Mouse (Mus musculus): ENCODE results near the gene Mcf2l. TPM values are rescaled to one million over a fixed set of nuclear protein-coding genes. Genes with fewer than 3 reads are reported as not detected.

The Mcf2l gene
- polyA plus RNA-seq, 1 experiment from 2014 or later: 80.3 TPM

GRCm38 (mm10) chr8:12987571-12987970 is 114.0 kb downstream of the Mcf2l start:
- no peak for ATAC-seq
- Histone ChIP-seq H3K9ac (no peak overlapping the region), H3K4me2 (no peak overlapping the region), H3K27ac (no peak overlapping the region), H3K27me3 (no peaks in the 10 kb centered on the region), H3K4me1 (no peaks in the 10 kb centered on the region), H3K36me3 (ENCODE audit: poor library complexity, severe bottlenecking) (peaks cover 69% of the 10 kb centered on the region), H3K4me3 (no peak overlapping the region), H3K9me3 (replicated peaks) (no peaks in the 10 kb centered on the region)
- WGBS: 86% methylated on average over 8 of the region's 8 CpGs

DNA sequence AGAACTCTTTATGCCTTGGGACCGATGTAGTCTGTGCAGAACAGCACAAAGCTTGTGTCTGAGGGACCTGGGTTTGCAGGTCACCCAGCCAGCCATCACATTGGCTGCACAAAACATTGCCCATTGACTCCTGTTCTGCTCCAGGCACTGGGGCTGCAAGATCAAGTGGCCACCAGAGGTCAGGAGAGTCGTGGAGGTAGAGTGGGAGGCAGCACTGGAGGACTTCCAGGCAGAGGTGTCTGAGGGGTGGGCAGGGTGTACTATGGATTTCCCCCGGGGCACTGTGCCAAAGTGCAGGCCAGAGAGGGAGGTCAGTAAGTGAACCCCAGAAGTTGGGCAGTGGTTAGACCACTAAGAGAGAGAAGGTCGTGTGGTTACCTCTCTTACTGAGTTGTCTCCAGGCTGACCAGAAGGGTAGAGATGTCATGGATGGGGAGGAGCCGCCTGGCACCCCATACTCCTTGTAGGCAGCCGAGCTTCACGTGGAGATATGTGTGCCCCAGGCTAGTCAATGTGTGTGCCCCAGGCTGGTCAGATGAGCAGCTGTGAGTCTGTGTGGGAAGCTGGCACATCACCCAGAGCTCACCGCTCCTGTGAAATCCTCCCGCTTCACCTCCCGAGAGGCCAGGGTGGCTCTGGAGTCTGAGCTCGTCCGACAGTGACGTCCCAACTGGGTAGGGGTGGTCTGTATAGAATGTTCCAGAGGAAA is 115.3 kb downstream of the Mcf2l start:
- Histone ChIP-seq H3K27ac (no peak overlapping the region), H3K4me1 (no peaks in the 10 kb centered on the region), H3K9ac (no peak overlapping the region), H3K9me3 (replicated peaks) (no peaks in the 10 kb centered on the region), H3K4me2 (no peak overlapping the region), H3K36me3 (ENCODE audit: poor library complexity, severe bottlenecking) (peaks cover 64% of the 10 kb centered on the region), H3K27me3 (no peaks in the 10 kb centered on the region), H3K4me3 (no peak overlapping the region)
- no peak for ATAC-seq
- 86% methylated on average over 13 of the region's 13 CpGs for WGBS

DNA sequence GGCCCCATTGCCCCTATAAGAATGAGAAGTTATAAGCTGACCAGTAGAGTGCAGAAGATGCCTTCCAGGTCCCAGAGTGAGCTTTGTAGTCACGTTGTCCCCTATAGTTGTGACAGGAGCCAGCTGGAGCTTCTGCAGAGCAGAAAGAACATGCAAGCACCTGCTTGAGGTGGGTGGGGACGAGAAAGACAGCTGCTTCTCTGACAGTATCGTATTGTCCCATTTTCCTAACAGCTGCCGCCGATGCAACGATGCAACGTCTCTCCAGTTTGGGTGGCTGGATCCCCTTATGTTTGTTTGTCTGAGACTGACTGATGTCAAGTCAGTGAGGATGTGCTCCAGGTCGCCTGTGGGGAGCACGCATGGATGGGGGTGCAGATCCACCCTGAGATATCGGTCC is 117.8 kb downstream of the Mcf2l start:
- H3K9me3 ChIP-seq (replicated peaks): no peaks in the 10 kb centered on the region
- peaks cover 64% of the 10 kb centered on the region for H3K36me3 ChIP-seq (ENCODE audit: poor library complexity, severe bottlenecking)
- H3K4me1 ChIP-seq: peaks cover 4% of the 10 kb centered on the region; the same call in 1 of the 2 replicates
- H3K4me3 ChIP-seq: no peak overlapping the region
- WGBS: 90% methylated on average over 10 of the region's 10 CpGs
- no peak for ATAC-seq
- no peak overlapping the region for H3K27ac ChIP-seq
- no peaks in the 10 kb centered on the region for H3K27me3 ChIP-seq
- no peak overlapping the region for H3K4me2 ChIP-seq
- no peak overlapping the region for H3K9ac ChIP-seq

DNA sequence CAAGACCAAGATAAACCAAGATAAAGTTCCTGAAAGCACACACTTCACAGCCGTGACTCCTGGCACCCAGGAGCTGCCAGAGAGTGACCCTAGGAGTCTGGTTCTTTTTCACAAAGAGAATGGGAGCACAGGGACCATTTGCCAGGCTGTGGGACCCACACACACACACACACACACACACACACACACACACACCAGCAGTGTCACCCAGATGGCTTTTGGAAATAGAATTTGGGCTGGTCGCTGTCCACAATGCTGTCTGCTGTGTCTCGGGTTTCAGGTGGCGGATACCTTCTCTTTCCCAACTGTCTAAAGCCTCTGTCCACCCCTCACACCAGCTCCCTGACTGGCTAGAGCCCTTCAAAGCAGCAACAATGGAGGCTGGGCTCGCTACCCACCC is 120.9 kb downstream of the Mcf2l start:
- Histone ChIP-seq H3K4me1 (peaks cover 4% of the 10 kb centered on the region; the same call in 1 of the 2 replicates), H3K9ac (no peak overlapping the region), H3K27me3 (no peaks in the 10 kb centered on the region), H3K4me2 (no peak overlapping the region), H3K27ac (no peak overlapping the region), H3K36me3 (ENCODE audit: poor library complexity, severe bottlenecking) (peaks cover 74% of the 10 kb centered on the region), H3K9me3 (replicated peaks) (no peaks in the 10 kb centered on the region), H3K4me3 (no peak overlapping the region)
- ATAC-seq: no peak
- 85% methylated on average over 5 of the region's 5 CpGs for WGBS

- Histone ChIP-seq H3K27ac (no peak overlapping the region), H3K4me2 (no peak overlapping the region), H3K9me3 (replicated peaks) (no peaks in the 10 kb centered on the region), H3K4me1 (peaks cover 4% of the 10 kb centered on the region; the same call in 1 of the 2 replicates), H3K9ac (no peak overlapping the region), H3K4me3 (no peak overlapping the region), H3K27me3 (no peaks in the 10 kb centered on the region), H3K36me3 (ENCODE audit: poor library complexity, severe bottlenecking) (peaks cover 77% of the 10 kb centered on the region)
- WGBS: 66% methylated on average over 5 of the region's 5 CpGs
- ATAC-seq: no peak
These were observed 121.9 kb downstream of the Mcf2l start for GRCm38 (mm10) chr8:12995481-12995880.

GRCm38 (mm10) chr8:12996831-12997275 is 123.2 kb downstream of the Mcf2l start:
- Histone ChIP-seq H3K36me3 (ENCODE audit: poor library complexity, severe bottlenecking) (peaks cover 79% of the 10 kb centered on the region), H3K4me2 (no peak overlapping the region), H3K27me3 (no peaks in the 10 kb centered on the region), H3K27ac (no peak overlapping the region), H3K9me3 (replicated peaks) (no peaks in the 10 kb centered on the region), H3K4me1 (peaks cover 4% of the 10 kb centered on the region; the same call in 1 of the 2 replicates), H3K4me3 (no peak overlapping the region), H3K9ac (no peak overlapping the region)
- WGBS: 81% methylated on average over 8 of the region's 8 CpGs
- no peak for ATAC-seq

DNA sequence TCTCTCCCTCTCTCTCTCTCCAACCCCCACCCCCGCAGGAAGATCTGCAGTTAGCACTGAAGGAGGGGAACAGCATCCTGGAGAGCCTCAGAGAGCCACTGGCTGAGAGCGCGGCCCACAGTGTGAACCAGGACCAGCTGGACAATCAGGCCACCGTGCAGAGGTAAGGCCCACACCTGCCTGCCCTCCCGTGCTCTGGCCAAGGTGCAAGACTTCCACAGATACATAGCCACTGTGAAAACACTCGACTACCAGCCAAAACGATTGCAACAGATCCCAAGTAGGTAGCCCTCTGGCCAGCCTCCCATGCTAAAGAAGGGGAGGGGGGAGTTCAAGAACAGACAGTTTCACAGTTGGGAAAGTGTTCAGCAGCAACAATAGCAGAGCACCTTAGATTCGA is 124.7 kb downstream of the Mcf2l start:
- H3K4me1 ChIP-seq: peaks cover 4% of the 10 kb centered on the region; the same call in 1 of the 2 replicates
- no peak for ATAC-seq
- H3K27ac ChIP-seq: no peak overlapping the region
- H3K4me3 ChIP-seq: no peak overlapping the region
- 89% methylated on average over 8 of the region's 8 CpGs for WGBS
- H3K36me3 ChIP-seq (ENCODE audit: poor library complexity, severe bottlenecking): peaks cover 93% of the 10 kb centered on the region
- H3K4me2 ChIP-seq: no peak overlapping the region
- H3K9ac ChIP-seq: no peak overlapping the region
- H3K27me3 ChIP-seq: no peaks in the 10 kb centered on the region
- H3K9me3 ChIP-seq (replicated peaks): no peaks in the 10 kb centered on the region

GRCm38 (mm10) chr8:12999793-13000192 is 126.2 kb downstream of the Mcf2l start:
- Histone ChIP-seq H3K4me3 (no peak overlapping the region), H3K27me3 (no peaks in the 10 kb centered on the region), H3K27ac (no peak overlapping the region), H3K4me2 (no peak overlapping the region), H3K4me1 (peaks cover 4% of the 10 kb centered on the region; the same call in 1 of the 2 replicates), H3K36me3 (ENCODE audit: poor library complexity, severe bottlenecking) (peaks cover 94% of the 10 kb centered on the region), H3K9ac (no peak overlapping the region), H3K9me3 (replicated peaks) (no peaks in the 10 kb centered on the region)
- ATAC-seq: no peak
- WGBS: 82% methylated on average over 9 of the region's 9 CpGs

- ATAC-seq: no peak
- WGBS: 81% methylated on average over 4 of the region's 4 CpGs
- H3K36me3 ChIP-seq (ENCODE audit: poor library complexity, severe bottlenecking): peaks cover 100% of the 10 kb centered on the region
- H3K4me3 ChIP-seq: no peak overlapping the region
- no peak overlapping the region for H3K9ac ChIP-seq
- no peak overlapping the region for H3K27ac ChIP-seq
- H3K4me1 ChIP-seq: no peaks in the 10 kb centered on the region
- no peak overlapping the region for H3K4me2 ChIP-seq
- no peaks in the 10 kb centered on the region for H3K9me3 ChIP-seq (replicated peaks)
- no peaks in the 10 kb centered on the region for H3K27me3 ChIP-seq
These were observed 133.9 kb downstream of the Mcf2l start for GRCm38 (mm10) chr8:13007458-13007857.

DNA sequence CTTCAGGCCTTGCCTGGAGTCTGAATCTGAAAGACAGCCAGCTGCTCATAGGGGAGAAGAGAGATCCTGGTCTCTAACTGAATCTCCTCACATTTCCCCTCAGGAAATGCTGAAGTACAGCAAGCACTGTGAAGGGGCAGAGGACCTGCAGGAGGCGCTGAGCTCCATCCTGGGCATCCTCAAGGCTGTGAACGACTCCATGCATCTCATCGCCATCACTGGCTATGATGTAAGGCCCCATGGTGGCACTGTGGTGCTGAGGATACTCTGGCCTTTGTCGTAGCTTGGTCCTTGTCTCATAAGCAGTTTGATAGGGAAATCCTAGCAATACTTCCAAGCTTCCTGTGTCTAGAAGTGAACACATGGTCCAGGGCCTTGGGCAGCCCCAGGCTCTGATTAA is 136.7 kb downstream of the Mcf2l start:
- Histone ChIP-seq H3K4me1 (no peaks in the 10 kb centered on the region), H3K4me3 (no peak overlapping the region), H3K9me3 (replicated peaks) (no peaks in the 10 kb centered on the region), H3K36me3 (ENCODE audit: poor library complexity, severe bottlenecking) (peaks cover 100% of the 10 kb centered on the region), H3K27me3 (no peaks in the 10 kb centered on the region), H3K9ac (no peak overlapping the region), H3K27ac (no peak overlapping the region), H3K4me2 (no peak overlapping the region)
- WGBS: 71% methylated on average over 4 of the region's 4 CpGs
- ATAC-seq: no peak

GRCm38 (mm10) chr8:13019560-13019959 is 146.0 kb downstream of the Mcf2l start:
- Histone ChIP-seq H3K4me2 (no peak overlapping the region), H3K9ac (no peak overlapping the region), H3K4me3 (no peak overlapping the region), H3K9me3 (replicated peaks) (no peaks in the 10 kb centered on the region), H3K4me1 (no peaks in the 10 kb centered on the region), H3K27ac (no peak overlapping the region), H3K36me3 (ENCODE audit: poor library complexity, severe bottlenecking) (peaks cover 62% of the 10 kb centered on the region), H3K27me3 (no peaks in the 10 kb centered on the region)
- 72% methylated on average over 4 of the region's 4 CpGs for WGBS
- ATAC-seq: no peak

- no peak overlapping the region for H3K27ac ChIP-seq
- WGBS: 97% methylated on average over 8 of the region's 8 CpGs
- no peaks in the 10 kb centered on the region for H3K4me1 ChIP-seq
- H3K9me3 ChIP-seq (replicated peaks): no peaks in the 10 kb centered on the region
- no peak overlapping the region for H3K4me3 ChIP-seq
- H3K9ac ChIP-seq: no peak overlapping the region
- H3K27me3 ChIP-seq: no peaks in the 10 kb centered on the region
- no peak overlapping the region for H3K4me2 ChIP-seq
- peaks cover 39% of the 10 kb centered on the region for H3K36me3 ChIP-seq (ENCODE audit: poor library complexity, severe bottlenecking)
- no peak for ATAC-seq
These were observed 148.2 kb downstream of the Mcf2l start for GRCm38 (mm10) chr8:13021830-13022229.
